Mouse (Mus musculus): Measurements from ENCODE around the gene Rhot1. TPM values are rescaled to one million over a fixed set of nuclear protein-coding genes. Genes with fewer than 3 reads are reported as not detected.
"Not testable (repeated sequence)": the region's sequence is repeated elsewhere in the genome, so short reads cannot be mapped to it uniquely, and the experiment has no call there.

Gene Rhot1
- total RNA-seq, 2 experiments from 2014 or later, result 45.4 to 50.6 TPM

DNA sequence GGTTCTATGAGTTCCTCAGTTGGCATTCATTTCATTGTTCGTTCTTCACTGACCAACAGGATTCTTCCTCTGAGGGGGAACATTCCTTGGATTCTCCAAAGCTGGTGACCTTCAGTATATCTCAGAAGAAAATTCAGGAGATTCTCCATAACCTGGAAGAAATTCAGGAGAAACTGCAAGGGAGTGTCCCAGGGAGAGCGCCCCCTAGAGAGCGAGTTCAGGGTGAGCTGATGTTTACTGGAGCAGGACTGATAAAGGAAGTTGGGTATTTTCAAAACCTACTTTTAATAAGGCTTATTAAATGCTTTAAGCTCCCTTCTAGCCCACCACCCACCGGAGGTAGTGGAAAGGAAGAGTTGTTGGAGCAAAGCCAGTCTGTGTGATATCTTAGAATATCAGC lies 15.0 kb upstream of the Rhot1 start:
- no peak for DNase-seq

DNA sequence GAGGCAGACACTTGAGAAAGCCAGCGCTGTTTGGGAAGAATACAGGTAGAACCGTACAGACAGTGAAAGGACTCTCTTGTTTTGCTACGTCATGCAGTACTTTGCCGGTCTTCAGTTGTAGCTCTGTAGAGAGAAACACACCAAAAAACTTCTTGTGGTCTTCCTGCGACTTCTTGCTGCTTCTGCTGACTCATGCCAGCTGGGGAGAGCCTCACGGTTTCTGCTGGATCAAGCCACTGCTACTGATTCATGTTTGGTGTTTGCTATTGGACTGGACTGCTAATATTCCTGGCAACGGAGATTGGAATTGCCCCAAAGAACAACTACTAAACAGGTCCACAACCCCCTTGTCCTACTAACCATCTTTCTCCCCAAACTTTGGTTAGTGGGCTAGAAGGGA lies 12.5 kb upstream of the Rhot1 start:
- DNase-seq, result no peak

DNA sequence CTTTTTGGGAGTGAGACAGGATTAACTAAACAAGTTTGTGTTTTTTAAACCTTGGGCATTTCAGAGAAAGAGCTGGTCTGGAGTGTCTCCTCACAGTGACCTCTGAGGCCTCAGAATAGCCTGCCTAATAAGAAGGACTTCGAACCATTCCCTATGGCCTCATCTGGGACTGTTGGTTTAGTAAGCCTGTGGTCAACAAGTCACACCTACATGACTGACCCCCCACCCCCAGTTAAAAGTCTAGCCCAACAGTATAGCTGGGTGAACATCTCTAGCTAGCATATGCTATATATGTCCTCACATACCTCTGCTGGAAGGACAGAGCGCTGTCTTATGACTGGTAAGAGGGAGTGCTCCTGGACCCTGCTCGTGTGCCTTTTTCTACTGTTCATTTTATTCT lies 9.5 kb upstream of the Rhot1 start:
- DNase-seq, result no peak

- no peak for DNase-seq
Observed at GRCm38 (mm10) chr11:80199773-80200172, 9.0 kb upstream of the Rhot1 start.

DNA sequence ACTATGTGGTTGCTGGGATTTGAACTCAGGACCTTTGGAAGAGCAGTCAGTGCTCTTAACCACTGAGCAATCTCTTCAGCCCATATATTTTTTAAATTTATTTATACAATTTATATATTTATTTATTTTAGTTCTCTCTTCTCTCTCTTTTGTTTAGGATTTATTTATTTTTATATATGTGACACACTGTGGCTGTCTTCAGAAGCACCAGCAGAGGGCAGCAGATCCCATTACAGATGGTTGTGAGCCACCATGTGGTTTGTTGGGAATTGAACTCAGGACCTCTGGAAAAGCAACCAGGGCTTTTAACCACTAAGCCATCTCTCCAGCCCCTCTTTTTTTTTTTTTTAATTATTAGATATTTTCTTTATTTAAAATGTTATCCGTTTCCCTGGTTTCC lies 8.5 kb upstream of the Rhot1 start:
- DNase-seq, result no peak

DNA sequence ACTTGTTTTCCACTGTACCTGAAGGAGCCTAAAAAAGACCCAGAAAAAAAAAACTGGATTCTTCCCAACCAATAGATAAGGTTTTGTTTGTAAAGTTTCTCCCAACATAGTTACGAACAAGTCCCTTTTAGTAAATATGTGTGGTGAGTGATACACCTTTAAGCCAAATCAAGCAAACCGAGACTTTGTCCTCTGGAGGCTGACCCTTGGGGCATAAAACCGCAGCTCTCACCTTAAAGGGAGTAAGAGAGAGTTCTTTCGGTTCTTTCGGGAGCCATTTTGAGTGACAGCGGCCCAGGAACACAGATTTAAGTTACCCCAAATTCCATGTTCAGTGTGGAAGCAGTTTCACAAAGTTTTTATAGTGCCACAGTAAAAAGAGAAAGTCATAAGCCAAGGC lies 6.5 kb upstream of the Rhot1 start:
- DNase-seq, result no peak

DNA sequence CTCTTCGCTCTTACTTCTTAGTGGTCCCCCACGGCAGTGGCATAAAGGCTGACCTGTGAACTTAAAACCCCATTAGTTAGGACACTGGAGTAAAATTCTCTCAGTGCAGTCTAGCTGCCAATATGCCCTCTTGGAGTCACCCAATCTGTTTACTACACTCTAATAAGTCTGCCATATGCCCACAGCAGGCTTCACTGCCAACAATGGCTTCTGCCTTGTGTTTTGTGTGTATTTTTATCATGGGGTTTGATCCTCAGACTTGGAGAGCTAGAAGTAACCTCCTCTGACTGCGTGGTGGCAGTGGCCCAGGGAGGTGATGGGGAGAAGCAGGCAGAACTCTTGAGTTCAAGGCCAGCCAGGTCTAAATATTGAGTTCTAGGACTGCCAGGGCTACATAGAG lies 4.8 kb upstream of the Rhot1 start:
- DNase-seq, result no peak

DNA sequence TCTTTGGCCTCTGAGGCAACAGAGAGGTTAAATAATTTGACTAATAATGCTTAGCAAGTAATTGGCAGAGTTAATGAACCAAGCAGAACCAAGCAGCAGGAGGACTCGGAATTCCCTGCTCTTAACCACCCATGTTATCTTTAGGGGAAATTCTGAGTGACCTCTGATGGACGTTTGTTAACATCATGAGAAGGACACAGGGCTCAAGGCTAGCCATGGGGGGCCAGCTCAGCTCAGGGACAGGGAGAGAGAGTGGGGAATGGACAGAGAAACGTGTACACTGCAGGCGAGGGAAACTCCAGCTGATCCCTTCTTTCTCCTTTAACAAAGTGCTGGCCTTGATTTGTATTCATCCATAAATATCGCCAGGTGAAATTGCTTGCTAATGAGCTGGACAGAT lies 3.9 kb upstream of the Rhot1 start:
- no peak for DNase-seq

DNA sequence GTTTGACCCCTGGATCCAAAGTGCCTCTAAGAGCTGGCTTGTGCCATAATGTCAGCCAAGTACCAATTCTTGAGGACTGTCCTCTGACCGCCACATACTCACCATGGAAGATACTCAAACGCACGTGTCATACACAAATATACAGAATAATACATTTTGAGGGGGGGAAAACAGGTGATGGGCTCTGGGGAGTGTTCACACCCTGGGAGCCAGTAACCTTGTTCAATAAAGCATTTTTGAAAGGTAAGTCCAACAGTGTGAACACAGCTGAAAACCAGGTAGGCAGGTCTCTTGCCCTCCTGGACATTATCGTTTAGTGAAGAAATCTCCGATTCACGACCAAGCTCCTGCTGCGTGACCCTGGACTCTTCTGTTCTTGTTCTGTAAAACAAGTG lies 357 bp upstream of the Rhot1 start:
- no peak for DNase-seq

DNA sequence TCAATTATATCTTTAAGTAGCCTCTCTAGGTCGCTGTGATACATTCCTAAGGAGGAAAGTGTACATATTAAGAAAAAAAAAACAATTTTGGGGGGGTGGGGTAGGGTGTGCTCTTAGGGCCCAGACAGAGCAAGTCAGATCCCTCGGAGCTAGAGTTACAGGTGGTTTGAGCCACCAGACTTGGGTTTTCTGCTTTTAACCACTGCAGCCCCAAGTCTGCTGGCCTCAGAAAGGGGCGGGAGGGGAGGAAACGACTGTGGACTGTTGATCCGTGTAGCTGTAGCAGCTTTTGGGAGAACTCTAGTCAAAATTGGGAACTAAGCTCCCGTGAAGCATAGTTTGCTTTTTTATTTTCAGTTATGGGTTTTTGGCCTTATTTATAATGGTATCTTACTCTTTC lies 1.5 kb downstream of the Rhot1 start:
- DNase-seq, result no peak

DNA sequence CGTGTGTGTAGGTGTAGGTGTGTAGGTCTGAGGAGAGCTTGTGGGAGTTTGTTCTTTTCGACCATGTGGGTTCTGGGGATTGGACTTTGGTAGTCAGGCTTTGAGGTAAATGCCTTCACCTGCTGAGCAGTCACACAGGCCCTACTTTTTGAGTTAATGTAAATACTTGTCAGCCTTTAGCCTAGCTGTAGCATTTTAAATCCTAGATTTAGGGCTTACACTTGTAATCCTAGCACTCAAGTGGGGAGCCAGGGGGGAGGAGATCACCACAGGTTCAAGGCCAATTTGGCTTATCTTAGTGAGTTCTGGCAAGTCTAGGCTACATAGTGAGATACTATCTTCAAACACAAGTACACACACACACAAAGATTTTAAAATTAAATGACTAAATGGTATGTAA lies 3.5 kb downstream of the Rhot1 start:
- DNase-seq, result no peak

GRCm38 (mm10) chr11:80215291-80215690 lies 6.5 kb downstream of the Rhot1 start:
- no peak for DNase-seq

- DNase-seq, result no peak
Observed at GRCm38 (mm10) chr11:80218657-80219293, 10.0 kb downstream of the Rhot1 start.

- not testable (repeated sequence) for DNase-seq
Observed at GRCm38 (mm10) chr11:80230066-80230465, 21.2 kb downstream of the Rhot1 start.

GRCm38 (mm10) chr11:80237278-80237677 lies 28.5 kb downstream of the Rhot1 start:
- no peak for DNase-seq

GRCm38 (mm10) chr11:80238306-80238705 lies 29.5 kb downstream of the Rhot1 start:
- DNase-seq, result no peak

DNA sequence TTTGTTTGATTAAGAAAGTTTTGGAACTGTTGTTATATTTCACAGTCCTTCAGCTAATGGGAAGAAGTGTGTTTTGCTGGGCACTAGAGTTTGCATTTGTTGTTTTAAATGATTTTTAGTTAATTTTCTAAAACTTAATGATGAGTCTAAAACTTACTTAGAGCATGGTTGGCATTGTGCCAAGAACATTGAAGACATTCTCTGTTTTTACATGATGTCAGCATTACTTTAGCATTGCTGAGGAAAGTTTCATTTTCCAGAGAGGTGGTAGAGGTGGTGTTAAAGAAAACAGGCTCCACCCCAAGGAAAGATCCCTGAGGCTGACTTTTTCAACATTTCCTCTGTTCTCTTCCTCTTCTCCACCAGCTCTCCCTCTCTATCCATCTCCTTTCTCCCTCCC lies 38.2 kb downstream of the Rhot1 start:
- no peak for DNase-seq

DNA sequence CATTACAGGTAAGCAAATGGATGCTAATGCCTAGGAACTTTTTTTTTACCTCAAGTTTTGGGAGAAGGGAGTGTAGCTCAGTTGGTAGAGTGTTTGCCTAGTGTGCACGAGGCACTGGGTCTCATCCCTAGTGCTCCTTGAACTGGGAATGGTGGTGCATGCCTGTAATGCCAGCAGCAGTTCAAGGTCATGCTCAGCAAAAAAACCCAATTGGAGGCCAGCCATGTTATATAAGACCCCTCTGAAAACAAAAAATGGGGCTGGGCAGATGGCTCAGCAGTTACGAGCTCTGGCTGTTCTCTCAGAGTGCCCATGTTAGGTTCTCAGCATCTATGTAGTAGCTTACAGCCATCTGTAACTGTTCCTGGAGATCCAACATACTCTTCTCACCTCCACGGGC lies 39.7 kb downstream of the Rhot1 start:
- DNase-seq, result no peak

- DNase-seq, result no peak
Observed at GRCm38 (mm10) chr11:80264137-80264536, 55.3 kb downstream of the Rhot1 start.

- DNase-seq, result no peak
Observed at GRCm38 (mm10) chr11:80271096-80271495, 62.3 kb downstream of the Rhot1 start.

DNA sequence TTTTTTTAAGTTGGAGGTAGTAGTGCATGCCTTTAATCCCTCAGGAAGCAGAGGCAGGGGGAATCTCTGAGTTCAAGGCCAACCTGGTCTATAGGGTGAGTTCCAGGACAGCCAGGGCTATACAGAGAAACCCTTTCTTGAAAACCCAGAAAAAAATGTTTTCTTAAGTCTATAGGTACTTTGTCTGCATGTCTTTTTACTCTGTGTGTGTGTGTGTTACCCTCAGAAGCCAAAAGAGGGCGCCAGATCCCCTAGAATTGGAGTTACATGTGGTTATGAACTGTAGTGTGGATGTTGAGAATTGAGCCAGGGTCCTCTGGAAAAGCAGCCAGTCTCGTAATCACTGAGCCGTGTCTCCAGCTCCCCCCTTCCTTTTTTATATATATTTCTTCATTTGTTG lies 66.2 kb downstream of the Rhot1 start:
- no peak for DNase-seq

DNA sequence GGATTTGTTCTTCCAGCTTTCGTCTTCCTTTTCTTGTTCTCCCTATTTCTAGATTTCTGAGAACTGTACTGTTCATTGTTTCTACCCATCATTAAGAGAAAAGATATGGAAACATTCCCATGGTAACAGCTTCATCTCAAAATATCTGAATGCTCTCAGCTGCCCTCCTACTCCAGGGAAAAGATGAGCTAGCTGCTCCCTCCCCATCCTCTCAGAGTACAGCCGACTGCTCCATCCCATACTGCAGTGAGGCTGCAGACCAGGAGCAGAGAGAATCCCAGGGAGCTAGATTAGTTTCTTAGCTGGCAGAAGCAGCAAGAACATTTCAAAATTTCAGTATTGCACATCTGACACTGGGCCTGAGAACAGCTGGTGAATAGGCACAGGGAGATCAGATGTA lies 69.2 kb downstream of the Rhot1 start:
- DNase-seq, result no peak

DNA sequence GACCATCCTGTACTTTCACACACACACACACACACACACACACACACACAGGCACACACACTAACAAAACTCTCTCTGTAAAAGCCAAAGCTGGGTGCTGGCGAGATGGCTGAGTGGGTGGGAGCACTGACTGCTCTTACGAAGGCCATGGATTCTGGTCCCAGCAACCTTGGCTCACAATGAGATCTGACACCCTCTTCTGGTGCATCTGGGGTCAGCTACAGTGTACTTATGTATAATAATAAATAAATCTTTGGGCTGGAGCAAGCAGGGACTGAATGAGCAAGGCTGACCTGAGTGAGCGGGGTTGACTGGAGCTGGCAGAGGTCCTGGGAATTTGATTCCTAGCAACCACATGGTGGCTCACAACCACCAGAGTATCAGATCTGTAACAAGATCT lies 75.0 kb downstream of the Rhot1 start:
- DNase-seq, result peak; percentile 47

DNA sequence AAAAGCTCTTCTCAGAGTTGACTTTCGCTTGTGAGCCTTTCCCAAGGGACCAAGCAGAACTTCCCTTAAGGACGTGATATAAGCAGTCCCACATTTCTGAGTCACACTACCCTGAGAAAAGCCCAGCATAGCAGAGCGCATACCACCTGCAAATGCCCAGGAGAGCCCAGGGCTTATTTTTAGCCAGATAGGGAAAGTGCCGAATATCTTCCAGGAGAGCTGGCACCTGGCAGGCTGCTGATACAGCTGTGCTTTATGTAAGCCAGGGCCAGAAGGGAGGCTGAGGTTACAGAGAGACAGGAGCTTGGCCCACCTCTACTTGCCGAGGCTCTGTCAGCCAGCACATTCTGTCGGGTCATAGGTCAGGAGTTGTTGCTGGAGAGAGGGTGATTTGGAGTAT lies 75.8 kb downstream of the Rhot1 start:
- peak; percentile 46 for DNase-seq

GRCm38 (mm10) chr11:80287150-80287549 lies 78.3 kb downstream of the Rhot1 start:
- peak; percentile 67 for DNase-seq
